ENCODE assay signal across 9 mouse cellular contexts in genomic region chr4:150708572-150708984, GRCm38 (mm10). TPM values are rescaled to one million over a fixed set of nuclear protein-coding genes. Genes with fewer than 3 reads are reported as not detected.
DNase-seq lines count a peak whose midpoint lies in the region; ATAC-seq lines count a peak whose summit lies in the region.
"Had no signal": no experiment of that assay in that cellular context is flagged by ENCODE, and none has a peak within 500 bp of the region (broad histone marks: within the 10 kb centered on the region; RNA-seq: fewer than 3 reads in every experiment).

No protein-coding gene starts in this region.

- ATAC-seq in hindbrain, embryonic 12.5 days (ENCODE audit: low FRiP score): no peak

- DNase-seq in hindbrain, embryonic 10.5 days (ENCODE audit: low spot score): no peak
- DNase-seq in urinary bladder, postnatal 14 days (ENCODE audit: low spot score): peak; percentile 51
- DNase-seq in urinary bladder, postnatal 25 days (ENCODE audit: low spot score): no peak
- DNase-seq in kidney, postnatal 14 days: peak; percentile 62
- DNase-seq in B cell, adult 2 months: no peak
- DNase-seq in urinary bladder, adult 2 months (ENCODE audit: low spot score): no peak
- DNase-seq in cerebellum, postnatal 4 days (ENCODE audit: low spot score in 2 of 2): no peak

- 77% methylated on average over 4 of the region's 4 CpGs for WGBS in hindbrain, embryonic 10.5 days
- WGBS in hindbrain, embryonic 12.5 days: 78% methylated on average over 4 of the region's 4 CpGs

- no peaks in the 10 kb centered on the region for H3K9me3 ChIP-seq in hindbrain, embryonic 10.5 days
- H3K9me3 ChIP-seq in hindbrain, embryonic 12.5 days (replicated peaks): no peaks in the 10 kb centered on the region

- H3K27me3 ChIP-seq in hindbrain, embryonic 10.5 days (ENCODE audit: insufficient read depth, poor library complexity, severe bottlenecking): peaks cover 16% of the 10 kb centered on the region; the same call in 1 of the 2 replicates
- 0 out of 2 replicates have a peak, but pooled peaks cover 5% of the 10 kb centered on the region for H3K27me3 ChIP-seq in hindbrain, embryonic 12.5 days

- H3K4me1 ChIP-seq in hindbrain, embryonic 10.5 days (replicated peaks): peaks cover 42% of the 10 kb centered on the region
- peaks cover 28% of the 10 kb centered on the region for H3K4me1 ChIP-seq in hindbrain, embryonic 12.5 days

- H3K4me2 ChIP-seq in hindbrain, embryonic 12.5 days (replicated peaks): no peak overlapping the region

- H3K27ac ChIP-seq in hindbrain, embryonic 10.5 days: peak overlapping the region; percentile 85
- no peak overlapping the region for H3K27ac ChIP-seq in hindbrain, embryonic 12.5 days

- H3K4me3 ChIP-seq in hindbrain, embryonic 10.5 days: no peak overlapping the region
- H3K4me3 ChIP-seq in hindbrain, embryonic 12.5 days: no peak overlapping the region
- H3K4me3 ChIP-seq: erythroblast, embryonic 14.5 days had no signal

- H3K36me3 ChIP-seq in hindbrain, embryonic 10.5 days: no peaks in the 10 kb centered on the region
- H3K36me3 ChIP-seq in hindbrain, embryonic 12.5 days: no peaks in the 10 kb centered on the region

- H3K9ac ChIP-seq in hindbrain, embryonic 12.5 days: no peak overlapping the region

RNA-seq across cellular contexts. Expression of gene Slc45a1, which starts 56.6 kb away (rescaled TPM):
- 2.9 and 8.4 TPM in 2 replicates for polyA plus RNA-seq in hindbrain, embryonic 10.5 days (2016; fragmentation: Nextera tagmentation; extraction: Ambion mirVana)
- 12.4 and 14.1 TPM in 2 replicates for polyA plus RNA-seq in hindbrain, embryonic 12.5 days (2016; fragmentation: Nextera tagmentation; extraction: Ambion mirVana)
- 0.04 and 0.06 TPM in 2 replicates for polyA plus RNA-seq in urinary bladder, adult 2 months (2012; rRNA removed)
- polyA plus RNA-seq: erythroblast, embryonic 14.5 days had no signal

Comparison
In these comparisons a context has a peak if more than half of its experiments do, and no peak if none do; other contexts are left out.
1. DNase-seq: peak in urinary bladder, postnatal 14 days (single experiment) and kidney, postnatal 14 days (single experiment); none in hindbrain, embryonic 10.5 days (single experiment), urinary bladder, postnatal 25 days (single experiment), B cell, adult 2 months (0 of 2), urinary bladder, adult 2 months (single experiment) and cerebellum, postnatal 4 days (0 of 2).